Mouse (Mus musculus) embryonic facial prominence, embryonic 13.5 days (tissue): Measurements from ENCODE around the gene Gm17490. TPM values are rescaled to one million over a fixed set of nuclear protein-coding genes. Genes with fewer than 3 reads are reported as not detected.

ENCODE experiments used
- ATAC-seq: fragments of 200-750 bp; cut with Nextera tagmentation; 2 replicates; pipeline ENCODE4 v1.8.0; 2017; ENCODE audit warnings: low read depth; ENCODE audit not compliant: insufficient number of reproducible peaks, insufficient read depth, low FRiP score, low TSS enrichment
- H3K27ac ChIP-seq: fragments of 300-500 bp; sonication (generic); 2 replicates; pipeline ENCODE4 v1.5.1; 2015; ENCODE audit warnings: moderate library complexity, mild to moderate bottlenecking, inconsistent platforms
- H3K27me3 ChIP-seq: fragments of 300-500 bp; sonication (generic); 2 replicates; pipeline ENCODE4 v1.6.1; 2015; ENCODE audit warnings: mild to moderate bottlenecking, inconsistent platforms
- H3K36me3 ChIP-seq: fragments of 300-500 bp; sonication (generic); 2 replicates; pipeline ENCODE4 v1.6.1; 2015; ENCODE audit warnings: mild to moderate bottlenecking, inconsistent platforms
- H3K4me1 ChIP-seq: fragments of 300-500 bp; sonication (generic); 2 replicates; pipeline ENCODE4 v1.6.1; 2015; ENCODE audit warnings: inconsistent platforms
- H3K4me2 ChIP-seq: fragments of 300-500 bp; sonication (generic); 2 replicates; pipeline ENCODE4 v1.6.1; 2015; ENCODE audit warnings: moderate library complexity, mild to moderate bottlenecking, inconsistent platforms
- H3K4me3 ChIP-seq: fragments of 300-500 bp; sonication (generic); 2 replicates; pipeline ENCODE4 v1.5.1; 2015; ENCODE audit warnings: mild to moderate bottlenecking, inconsistent platforms
- H3K9ac ChIP-seq: fragments of 300-500 bp; sonication (generic); 2 replicates; pipeline ENCODE4 v1.6.1; 2015; ENCODE audit warnings: mild to moderate bottlenecking, inconsistent platforms
- H3K9me3 ChIP-seq: fragments of 300-500 bp; sonication (generic); 2 replicates; pipeline ENCODE4 v1.6.1; 2016; ENCODE audit warnings: inconsistent platforms
- WGBS: fragments of 180-500 bp; shearing (Covaris S2); methylation state at CpG from one replicate; pipeline ENCODE4 v1.1.7; 2015; ENCODE audit warnings: mixed read lengths; 5-methylcytosine and 5-hydroxymethylcytosine counted together
- polyA plus RNA-seq: library from polyadenylated mRNA; unstranded; fragments of >200 nt; fragmentation: Nextera tagmentation; extraction: Ambion mirVana; gene quantifications from 2 replicates; pipeline ENCODE4 v1.2.1, GENCODE M21; 2015

Gm17490 gene
- polyA plus RNA-seq, 1 experiment from 2014 or later = not detected

- H3K4me1 ChIP-seq = no peaks in the 10 kb centered on the region; the same call in 1 of the 2 replicates
- H3K27ac ChIP-seq = no peak overlapping the region
- H3K4me3 ChIP-seq = no peak overlapping the region
- no peaks in the 10 kb centered on the region for H3K36me3 ChIP-seq
- no peak overlapping the region for H3K4me2 ChIP-seq
- no peaks in the 10 kb centered on the region for H3K9me3 ChIP-seq
- WGBS = 62% methylated on average over 5 of the region's 5 CpGs
- no peak for ATAC-seq
- no peak overlapping the region for H3K9ac ChIP-seq
- no peaks in the 10 kb centered on the region for H3K27me3 ChIP-seq
Measured at GRCm38 (mm10) chr2:11653780-11654179, 27.7 kb upstream of the Gm17490 start.

DNA sequence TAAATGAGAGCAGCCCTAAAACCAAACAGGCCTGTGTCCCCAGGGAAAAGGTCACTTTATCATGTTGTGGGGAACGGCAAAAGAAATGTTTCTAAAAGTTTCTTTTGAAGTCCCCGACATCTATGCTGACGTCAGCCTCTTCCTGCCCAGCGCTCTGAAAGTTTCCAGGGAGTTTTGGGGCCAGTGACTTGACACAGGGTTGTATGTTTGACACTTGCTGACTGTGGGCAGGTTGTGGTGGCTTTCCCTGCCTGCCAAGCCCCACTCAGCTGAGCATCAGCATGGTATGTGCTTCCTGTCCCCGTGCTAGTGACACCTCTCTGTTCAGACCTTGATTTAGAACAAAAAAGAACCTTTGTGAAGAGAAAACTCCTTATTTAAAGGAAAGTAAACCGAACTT lies 27.3 kb upstream of the Gm17490 start:
- no peak overlapping the region for H3K9ac ChIP-seq
- ATAC-seq = no peak
- no peak overlapping the region for H3K27ac ChIP-seq
- no peaks in the 10 kb centered on the region for H3K36me3 ChIP-seq
- H3K27me3 ChIP-seq = no peaks in the 10 kb centered on the region
- H3K4me2 ChIP-seq = no peak overlapping the region
- 39% methylated on average over 6 of the region's 6 CpGs for WGBS
- no peak overlapping the region for H3K4me3 ChIP-seq
- no peaks in the 10 kb centered on the region for H3K9me3 ChIP-seq
- H3K4me1 ChIP-seq = no peaks in the 10 kb centered on the region; the same call in 1 of the 2 replicates

DNA sequence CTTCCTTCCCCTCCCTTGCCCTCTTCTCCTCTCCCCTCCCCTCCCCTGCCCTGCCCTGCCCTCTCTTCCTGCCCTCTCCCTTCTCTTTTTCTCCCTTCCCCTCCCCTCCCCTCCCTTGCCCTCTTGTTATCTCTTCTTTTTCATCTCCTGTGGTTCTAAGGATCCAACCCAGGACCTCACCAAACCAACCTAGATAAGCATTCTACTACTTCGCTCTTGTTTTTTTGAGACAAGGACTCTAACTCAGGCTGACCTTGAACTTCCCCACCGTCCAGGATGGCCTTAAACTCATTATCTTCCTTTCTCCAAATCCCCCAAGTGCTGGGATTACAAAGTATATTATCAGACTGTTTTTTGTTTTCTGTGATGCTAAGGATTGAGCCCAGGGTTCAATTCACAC lies 26.7 kb upstream of the Gm17490 start:
- H3K9ac ChIP-seq = no peak overlapping the region
- no peaks in the 10 kb centered on the region for H3K27me3 ChIP-seq
- no peak overlapping the region for H3K4me3 ChIP-seq
- 68% methylated on average over 2 of the region's 2 CpGs for WGBS
- H3K9me3 ChIP-seq = no peaks in the 10 kb centered on the region
- H3K4me1 ChIP-seq = no peaks in the 10 kb centered on the region; the same call in 1 of the 2 replicates
- no peaks in the 10 kb centered on the region for H3K36me3 ChIP-seq
- no peak overlapping the region for H3K27ac ChIP-seq
- ATAC-seq = no peak
- no peak overlapping the region for H3K4me2 ChIP-seq

DNA sequence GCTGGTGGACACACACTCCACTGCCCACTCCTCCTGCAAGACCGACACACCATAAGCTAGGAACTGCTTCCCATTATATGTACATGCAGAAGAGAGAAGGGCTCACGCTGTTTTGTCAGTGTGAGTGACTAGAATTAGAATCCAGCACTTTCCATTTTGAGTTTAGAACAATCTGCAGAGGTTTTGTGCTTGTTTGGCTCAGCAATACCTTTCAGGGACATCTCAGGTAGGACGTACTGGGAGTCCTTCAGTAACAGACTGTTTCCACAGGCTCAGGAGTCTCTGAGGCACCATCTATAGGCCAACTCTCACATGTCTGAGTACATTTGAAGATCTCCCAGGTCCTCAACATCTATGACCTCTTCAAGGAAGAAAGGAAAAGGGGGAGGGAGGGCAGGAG lies 26.1 kb upstream of the Gm17490 start:
- 85% methylated on average over 3 of the region's 3 CpGs for WGBS
- Histone ChIP-seq H3K4me2 (no peak overlapping the region), H3K4me3 (no peak overlapping the region), H3K9ac (no peak overlapping the region), H3K4me1 (no peaks in the 10 kb centered on the region; the same call in 1 of the 2 replicates), H3K36me3 (no peaks in the 10 kb centered on the region), H3K9me3 (no peaks in the 10 kb centered on the region), H3K27me3 (no peaks in the 10 kb centered on the region), H3K27ac (no peak overlapping the region)
- no peak for ATAC-seq

DNA sequence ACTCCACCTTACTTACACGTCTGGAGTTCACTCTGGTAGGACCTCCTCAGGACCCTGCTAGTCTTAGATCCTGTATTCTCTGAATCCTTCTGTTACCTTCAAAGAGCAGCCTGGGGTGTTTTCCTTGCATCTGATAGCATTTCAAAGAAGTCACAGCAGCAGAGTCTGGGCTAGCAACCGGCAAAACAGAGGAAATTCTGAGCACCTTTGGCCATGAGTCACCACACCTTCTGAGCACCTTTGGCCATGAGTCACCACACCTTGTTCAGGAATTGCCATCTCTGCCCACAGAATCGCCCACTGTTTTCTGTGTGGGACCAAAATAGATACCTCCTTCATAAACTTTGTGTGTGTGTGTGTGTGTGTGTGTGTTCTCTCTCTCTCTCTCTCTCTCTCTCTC lies 25.4 kb upstream of the Gm17490 start:
- Histone ChIP-seq H3K4me2 (no peak overlapping the region), H3K4me1 (no peaks in the 10 kb centered on the region; the same call in 1 of the 2 replicates), H3K9me3 (no peaks in the 10 kb centered on the region), H3K27ac (no peak overlapping the region), H3K4me3 (no peak overlapping the region), H3K27me3 (no peaks in the 10 kb centered on the region), H3K36me3 (no peaks in the 10 kb centered on the region), H3K9ac (no peak overlapping the region)
- WGBS = 48% methylated on average over 3 of the region's 3 CpGs
- no peak for ATAC-seq

- Histone ChIP-seq H3K9me3 (no peaks in the 10 kb centered on the region), H3K4me1 (no peaks in the 10 kb centered on the region), H3K9ac (no peak overlapping the region), H3K36me3 (no peaks in the 10 kb centered on the region), H3K4me3 (no peak overlapping the region), H3K4me2 (no peak overlapping the region), H3K27ac (no peak overlapping the region), H3K27me3 (no peaks in the 10 kb centered on the region)
- no peak for ATAC-seq
- WGBS = 72% methylated on average over 2 of the region's 2 CpGs
Measured at GRCm38 (mm10) chr2:11645297-11645696, 19.2 kb upstream of the Gm17490 start.

GRCm38 (mm10) chr2:11644057-11644456 lies 18.0 kb upstream of the Gm17490 start:
- Histone ChIP-seq H3K4me1 (no peaks in the 10 kb centered on the region), H3K27ac (no peak overlapping the region), H3K9ac (no peak overlapping the region), H3K27me3 (no peaks in the 10 kb centered on the region), H3K36me3 (no peaks in the 10 kb centered on the region), H3K9me3 (no peaks in the 10 kb centered on the region), H3K4me3 (no peak overlapping the region), H3K4me2 (no peak overlapping the region)
- WGBS = 79% methylated on average over 1 of the region's 1 CpGs
- ATAC-seq = no peak

DNA sequence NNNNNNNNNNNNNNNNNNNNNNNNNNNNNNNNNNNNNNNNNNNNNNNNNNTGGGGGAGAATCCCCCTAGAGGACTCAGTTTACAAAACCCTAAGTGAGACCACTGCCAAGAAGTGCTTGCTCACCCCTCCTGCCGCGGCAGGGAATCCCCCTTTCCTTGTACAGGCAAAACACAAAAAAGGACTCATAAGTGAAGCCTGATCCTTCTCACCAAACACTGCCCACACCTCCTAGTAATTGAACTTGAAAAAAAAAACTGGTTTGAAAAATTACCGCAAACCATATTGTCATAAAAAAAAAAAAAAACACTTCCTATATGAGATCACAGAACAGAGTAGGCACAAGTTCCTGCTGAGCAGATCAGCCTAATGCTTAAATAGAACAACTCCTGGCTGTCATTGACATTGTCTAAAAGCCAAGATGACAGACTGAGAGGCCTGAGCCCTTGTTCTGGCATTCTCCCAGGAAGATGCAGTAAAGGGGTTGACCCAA lies 16.4 kb upstream of the Gm17490 start, which contains the start of gene Il2ra:
Il2ra (plus strand) TSS at position 357 of the 491 bp plus-strand sequence.
- ATAC-seq = no peak
- Histone ChIP-seq H3K27me3 (no peaks in the 10 kb centered on the region), H3K36me3 (no peaks in the 10 kb centered on the region), H3K27ac (no peak within 1 kb of the TSS), H3K4me3 (no peak within 1 kb of the TSS), H3K9me3 (no peaks in the 10 kb centered on the region), H3K4me1 (no peaks in the 10 kb centered on the region), H3K9ac (no peak within 1 kb of the TSS), H3K4me2 (no peak within 1 kb of the TSS)
- 76% methylated on average over 3 of the region's 3 CpGs for WGBS

DNA sequence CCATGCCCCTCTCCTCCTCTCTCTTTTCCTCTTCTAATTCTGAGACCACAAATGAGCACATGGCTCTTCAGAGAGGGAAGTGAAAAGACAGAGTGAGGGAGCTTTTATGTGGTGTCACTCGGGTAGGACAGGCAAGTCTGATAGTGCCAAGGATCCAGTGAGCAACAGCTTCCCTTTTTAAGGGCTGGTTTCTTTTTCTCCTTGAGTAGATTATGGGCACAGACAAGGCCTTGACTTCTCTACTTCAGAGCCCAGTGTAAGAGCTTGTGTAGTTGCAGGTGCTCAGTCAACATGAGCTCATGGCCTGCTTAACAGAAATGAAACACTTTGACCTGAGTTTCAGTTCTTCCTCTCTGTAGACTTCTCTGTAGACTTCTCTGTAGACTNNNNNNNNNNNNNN lies 11.1 kb upstream of the Gm17490 start:
- ATAC-seq = no peak
- no peak overlapping the region for H3K4me2 ChIP-seq
- WGBS = 77% methylated on average over 1 of the region's 1 CpGs
- H3K4me3 ChIP-seq = no peak overlapping the region
- no peaks in the 10 kb centered on the region for H3K27me3 ChIP-seq
- no peaks in the 10 kb centered on the region for H3K9me3 ChIP-seq
- H3K36me3 ChIP-seq = no peaks in the 10 kb centered on the region
- H3K27ac ChIP-seq = no peak overlapping the region
- no peaks in the 10 kb centered on the region for H3K4me1 ChIP-seq
- H3K9ac ChIP-seq = no peak overlapping the region

- no peak overlapping the region for H3K27ac ChIP-seq
- H3K9ac ChIP-seq = no peak overlapping the region
- no peaks in the 10 kb centered on the region for H3K36me3 ChIP-seq
- no peaks in the 10 kb centered on the region for H3K9me3 ChIP-seq
- no peak overlapping the region for H3K4me2 ChIP-seq
- H3K4me3 ChIP-seq = no peak overlapping the region
- no peaks in the 10 kb centered on the region for H3K27me3 ChIP-seq
- no peak for ATAC-seq
- no peaks in the 10 kb centered on the region for H3K4me1 ChIP-seq
- 77% methylated on average over 3 of the region's 3 CpGs for WGBS
Measured at GRCm38 (mm10) chr2:11636138-11636480, 10.0 kb upstream of the Gm17490 start.

GRCm38 (mm10) chr2:11635471-11636137 lies 9.5 kb upstream of the Gm17490 start:
- H3K4me2 ChIP-seq = no peak overlapping the region
- H3K4me1 ChIP-seq = no peaks in the 10 kb centered on the region
- H3K9me3 ChIP-seq = no peaks in the 10 kb centered on the region
- H3K9ac ChIP-seq = no peak overlapping the region
- no peak overlapping the region for H3K27ac ChIP-seq
- H3K4me3 ChIP-seq = no peak overlapping the region
- no peak for ATAC-seq
- no peaks in the 10 kb centered on the region for H3K27me3 ChIP-seq
- H3K36me3 ChIP-seq = no peaks in the 10 kb centered on the region
- WGBS = 93% methylated on average over 5 of the region's 5 CpGs

GRCm38 (mm10) chr2:11635035-11635434 lies 9.0 kb upstream of the Gm17490 start:
- Histone ChIP-seq H3K36me3 (no peaks in the 10 kb centered on the region), H3K4me2 (no peak overlapping the region), H3K4me3 (no peak overlapping the region), H3K9me3 (no peaks in the 10 kb centered on the region), H3K9ac (no peak overlapping the region), H3K27ac (no peak overlapping the region), H3K27me3 (no peaks in the 10 kb centered on the region), H3K4me1 (no peaks in the 10 kb centered on the region)
- ATAC-seq = no peak
- 82% methylated on average over 6 of the region's 6 CpGs for WGBS
